Mouse (Mus musculus) heart, embryonic 16.5 days (tissue): ENCODE data around the gene Smap2. TPM values are rescaled to one million over a fixed set of nuclear protein-coding genes. Genes with fewer than 3 reads are reported as not detected.

Source experiments
- ATAC-seq: fragments of 200-750 bp; cut with Nextera tagmentation; replicated peaks from 2 replicates; pipeline ENCODE4 v1.8.0; 2017; ENCODE audit warnings: moderate number of reproducible peaks; ENCODE audit not compliant: insufficient read depth, low FRiP score; ENCODE audit errors: extremely low read depth
- H3K27ac ChIP-seq: fragments of 300-500 bp; sonication (generic); 2 replicates; pipeline ENCODE4 v1.5.1; 2014; ENCODE audit warnings: mild to moderate bottlenecking, low read length, control low read depth, moderate library complexity
- H3K27me3 ChIP-seq: fragments of 300-500 bp; sonication (generic); 2 replicates; pipeline ENCODE4 v1.6.1; 2014; ENCODE audit warnings: low read length, mixed read lengths; ENCODE audit not compliant: control insufficient read depth, insufficient read depth
- H3K36me3 ChIP-seq: fragments of 300-500 bp; sonication (generic); 2 replicates; pipeline ENCODE4 v1.6.1; 2014; ENCODE audit not compliant: control insufficient read depth, insufficient read depth
- H3K4me1 ChIP-seq: fragments of 300-500 bp; sonication (generic); 2 replicates; pipeline ENCODE4 v1.6.1; 2014; ENCODE audit warnings: low read length, mixed read lengths; ENCODE audit not compliant: control insufficient read depth, insufficient read depth
- H3K4me2 ChIP-seq: fragments of 300-500 bp; sonication (generic); 2 replicates; pipeline ENCODE4 v1.6.1; 2014; ENCODE audit warnings: low read depth, mild to moderate bottlenecking, control low read depth, low read length
- H3K4me3 ChIP-seq: fragments of 300-500 bp; sonication (generic); 2 replicates; pipeline ENCODE4 v1.5.1; 2014; ENCODE audit warnings: mild to moderate bottlenecking, control low read depth, low read length
- H3K9ac ChIP-seq: fragments of 300-500 bp; sonication (generic); 2 replicates; pipeline ENCODE4 v1.6.1; 2014; ENCODE audit warnings: low read length, control low read depth
- H3K9me3 ChIP-seq: fragments of 300-500 bp; sonication (generic); replicated peaks from 2 replicates; pipeline ENCODE4 v1.6.1; 2016; ENCODE audit warnings: low read length; ENCODE audit not compliant: control insufficient read depth
- WGBS: fragments of 180-500 bp; shearing (Covaris S2); extraction: QIAGEN DNeasy Blood & Tissue Kit; methylation state at CpG from one replicate; pipeline ENCODE4 v1.1.7; 2014; 5-methylcytosine and 5-hydroxymethylcytosine counted together
- polyA plus RNA-seq: library from polyadenylated mRNA; unstranded; fragments of >200 nt; fragmentation: Nextera tagmentation; extraction: Ambion mirVana; gene quantifications from 2 replicates; pipeline ENCODE4 v1.2.1, GENCODE M21; 2015

Gene Smap2
- polyA plus RNA-seq, 1 experiment from 2014 or later: 12.4 TPM

DNA sequence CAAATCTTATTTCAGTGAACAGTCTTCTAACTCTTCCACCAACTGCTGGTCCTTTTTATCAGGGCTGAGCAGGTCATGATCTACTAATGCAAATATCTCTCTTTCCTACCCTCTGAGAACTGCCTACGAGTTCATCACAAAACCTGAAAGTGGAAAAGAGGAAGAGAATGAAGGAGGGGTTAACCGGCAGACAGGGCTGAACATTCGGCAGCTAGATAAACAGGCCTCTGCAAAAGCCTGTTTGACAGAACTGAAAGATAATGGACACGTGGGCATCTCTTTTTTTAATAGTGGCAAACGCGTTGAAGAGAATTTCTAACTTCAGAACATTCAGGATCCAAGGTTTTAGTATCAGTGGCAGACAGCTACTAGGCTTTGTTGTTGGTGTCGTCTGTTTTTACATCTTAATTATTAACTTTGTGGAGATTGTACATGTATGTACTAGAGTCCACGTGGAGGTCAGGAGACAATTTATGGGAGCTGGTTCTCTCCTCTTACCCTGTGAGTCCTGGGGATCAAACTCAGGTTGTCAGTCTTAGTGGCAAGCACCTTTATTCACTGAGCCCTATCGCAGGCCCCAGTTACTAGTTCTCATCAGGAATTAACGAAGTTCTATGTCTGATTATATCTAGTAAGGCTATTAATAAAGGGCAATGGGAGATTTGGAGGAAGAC lies 2.3 kb downstream of the Smap2 start:
- H3K9me3 ChIP-seq: no peaks in the 10 kb centered on the region
- H3K4me2 ChIP-seq: peak overlapping the region; percentile 32; the same call in 1 of the 2 replicates
- H3K4me1 ChIP-seq: peaks cover 19% of the 10 kb centered on the region
- no peak overlapping the region for H3K27ac ChIP-seq
- no peak for ATAC-seq
- H3K9ac ChIP-seq: no peak overlapping the region
- no peak overlapping the region for H3K4me3 ChIP-seq
- H3K27me3 ChIP-seq: no peaks in the 10 kb centered on the region
- H3K36me3 ChIP-seq: no peaks in the 10 kb centered on the region
- 49% methylated on average over 10 of the region's 10 CpGs for WGBS

DNA sequence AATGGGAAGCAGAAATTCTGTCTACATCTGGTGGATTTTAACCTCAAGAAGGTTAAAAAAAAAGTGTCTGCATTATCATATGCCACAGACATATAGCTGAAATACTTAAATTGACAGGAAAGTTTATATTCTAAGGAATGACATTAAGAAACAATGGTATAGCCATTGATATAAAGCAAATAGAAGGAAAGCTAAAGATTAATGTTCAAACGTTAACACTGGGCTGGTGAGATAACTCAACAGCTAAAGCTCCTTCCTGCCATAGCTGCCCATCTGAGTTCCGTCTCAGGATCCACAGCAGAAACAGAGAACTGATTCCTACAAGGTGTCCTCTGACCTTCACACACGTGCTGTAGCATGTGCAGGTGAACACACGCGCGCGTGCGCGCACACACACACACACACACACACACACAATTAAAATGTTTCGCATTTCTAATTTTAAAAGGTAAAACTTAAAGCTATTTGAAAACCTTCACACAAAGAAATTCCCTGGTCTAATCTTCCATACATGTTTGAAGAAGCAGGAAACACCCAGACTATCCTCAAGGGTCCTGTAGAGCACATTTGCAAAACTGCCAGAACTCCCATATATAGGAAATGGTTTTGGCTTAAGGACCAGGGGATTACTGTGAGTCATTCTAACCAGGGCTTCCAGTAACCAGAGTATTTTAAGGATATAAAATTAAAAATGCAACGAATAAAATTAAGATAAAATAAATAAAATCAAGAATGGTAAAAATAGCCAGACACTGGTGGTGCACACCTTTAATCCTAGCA lies 6.1 kb downstream of the Smap2 start:
- no peak overlapping the region for H3K4me2 ChIP-seq
- 76% methylated on average over 11 of the region's 11 CpGs for WGBS
- H3K4me3 ChIP-seq: no peak overlapping the region
- H3K36me3 ChIP-seq: no peaks in the 10 kb centered on the region
- H3K27me3 ChIP-seq: no peaks in the 10 kb centered on the region
- no peaks in the 10 kb centered on the region for H3K9me3 ChIP-seq
- no peak overlapping the region for H3K27ac ChIP-seq
- no peak overlapping the region for H3K9ac ChIP-seq
- H3K4me1 ChIP-seq: peaks cover 13% of the 10 kb centered on the region
- ATAC-seq: no peak

DNA sequence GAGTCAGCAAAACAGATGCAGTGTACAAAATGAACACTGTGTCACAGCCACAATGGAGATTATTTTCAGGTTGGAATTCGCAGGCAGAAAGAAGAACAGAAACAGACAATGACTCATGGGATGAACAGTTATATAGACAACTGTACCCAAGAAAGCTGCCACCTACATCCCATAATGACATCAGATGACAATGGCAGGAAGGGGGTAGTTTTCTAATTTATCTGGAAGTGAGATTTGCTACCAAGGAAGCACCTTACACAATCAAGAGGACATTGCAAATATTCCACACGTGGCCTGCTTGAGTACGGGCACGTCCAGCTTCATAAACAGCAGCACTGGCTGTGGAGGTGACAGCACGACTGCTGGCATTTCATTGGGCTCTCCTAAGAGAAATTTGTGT lies 7.9 kb downstream of the Smap2 start:
- Histone ChIP-seq H3K4me2 (no peak overlapping the region), H3K36me3 (no peaks in the 10 kb centered on the region), H3K4me3 (no peak overlapping the region), H3K27ac (no peak overlapping the region), H3K9me3 (no peaks in the 10 kb centered on the region), H3K9ac (no peak overlapping the region), H3K4me1 (peaks cover 17% of the 10 kb centered on the region), H3K27me3 (no peaks in the 10 kb centered on the region)
- WGBS: 68% methylated on average over 5 of the region's 5 CpGs
- ATAC-seq: no peak

DNA sequence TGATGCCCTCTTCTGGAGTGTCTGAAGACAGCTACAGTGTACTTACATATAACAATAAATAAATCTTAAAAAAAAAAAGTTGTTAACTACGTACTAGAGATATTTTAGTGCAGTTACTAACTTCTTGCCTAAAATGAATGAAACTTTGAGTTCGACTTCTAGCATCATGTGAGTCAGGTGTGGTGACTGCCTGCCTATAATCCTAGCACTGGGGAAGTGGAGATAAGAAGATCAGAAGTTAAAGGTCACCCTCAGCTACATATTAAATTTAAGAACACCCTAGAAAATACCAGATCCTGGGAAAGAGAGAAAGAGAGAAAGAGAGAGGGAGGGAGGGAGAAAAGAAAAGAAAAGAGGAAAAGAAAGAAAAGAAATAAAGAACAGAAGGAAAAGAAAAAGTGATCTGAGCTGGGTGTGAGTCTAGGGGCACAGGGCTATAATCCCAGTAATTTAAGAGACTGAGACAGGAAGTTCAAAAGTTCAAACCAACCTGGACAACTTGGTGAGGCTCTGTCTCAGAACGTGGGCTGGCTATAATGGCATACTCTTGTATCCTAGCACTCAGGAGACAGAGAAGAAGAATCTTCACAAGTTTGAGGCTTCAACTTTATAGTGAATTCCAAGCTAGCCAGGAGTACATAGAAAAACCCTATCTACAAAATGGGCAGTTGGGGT lies 8.8 kb downstream of the Smap2 start:
- Histone ChIP-seq H3K27me3 (no peaks in the 10 kb centered on the region), H3K4me2 (no peak overlapping the region), H3K4me1 (peaks cover 25% of the 10 kb centered on the region), H3K4me3 (no peak overlapping the region), H3K9me3 (no peaks in the 10 kb centered on the region), H3K9ac (no peak overlapping the region), H3K36me3 (no peaks in the 10 kb centered on the region), H3K27ac (no peak overlapping the region)
- no peak for ATAC-seq
- 65% methylated on average over 3 of the region's 3 CpGs for WGBS

DNA sequence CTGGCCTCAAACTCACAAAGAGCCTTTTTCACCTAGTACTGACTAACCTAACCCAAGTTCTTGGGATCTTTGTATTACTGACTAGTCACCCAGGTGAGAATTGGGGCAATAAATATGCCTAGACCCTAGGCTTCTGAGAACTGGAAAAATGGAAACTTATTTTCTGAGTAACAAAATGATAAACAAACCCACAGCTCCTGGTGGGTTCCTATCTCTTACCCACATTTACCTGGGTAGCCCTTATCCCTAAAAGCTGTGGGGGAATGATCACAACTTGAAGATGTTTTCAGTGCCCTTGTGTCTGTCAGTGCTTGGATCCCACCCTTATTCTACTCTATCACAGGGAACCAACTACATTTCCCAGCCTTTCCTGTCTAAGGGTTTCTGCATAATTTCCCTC lies 10.0 kb downstream of the Smap2 start:
- Histone ChIP-seq H3K4me2 (no peak overlapping the region), H3K9ac (no peak overlapping the region), H3K27me3 (no peaks in the 10 kb centered on the region), H3K36me3 (no peaks in the 10 kb centered on the region), H3K9me3 (no peaks in the 10 kb centered on the region), H3K4me3 (no peak overlapping the region), H3K27ac (no peak overlapping the region), H3K4me1 (peaks cover 36% of the 10 kb centered on the region)
- ATAC-seq: no peak

DNA sequence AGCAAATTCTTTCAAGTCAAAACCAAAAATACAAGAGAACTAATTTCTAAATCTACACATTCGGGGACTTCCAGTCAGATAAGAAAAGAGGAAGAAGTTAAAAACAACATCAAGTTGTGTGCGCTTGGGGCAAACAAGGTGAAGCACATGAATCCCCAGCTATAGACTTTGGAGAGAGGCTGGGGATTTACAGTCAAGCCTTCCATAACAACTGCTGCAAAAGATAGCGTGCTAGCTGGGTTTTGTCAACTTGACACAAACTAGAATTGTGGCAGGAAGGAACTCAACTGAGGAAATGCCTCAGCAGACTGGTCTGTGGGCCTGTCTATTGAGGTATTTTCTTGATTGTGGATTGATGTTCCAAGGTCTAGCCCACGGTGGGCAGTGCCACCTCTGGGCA lies 12.4 kb downstream of the Smap2 start:
- ATAC-seq: peak; percentile 52; the same call in 1 of the 2 replicates
- no peaks in the 10 kb centered on the region for H3K27me3 ChIP-seq
- no peak overlapping the region for H3K4me3 ChIP-seq
- H3K27ac ChIP-seq: peak overlapping the region; percentile 58
- H3K9me3 ChIP-seq: no peaks in the 10 kb centered on the region
- no peak overlapping the region for H3K4me2 ChIP-seq
- peaks cover 42% of the 10 kb centered on the region for H3K4me1 ChIP-seq
- H3K9ac ChIP-seq: no peak overlapping the region
- no peaks in the 10 kb centered on the region for H3K36me3 ChIP-seq
- 33% methylated on average over 4 of the region's 4 CpGs for WGBS

DNA sequence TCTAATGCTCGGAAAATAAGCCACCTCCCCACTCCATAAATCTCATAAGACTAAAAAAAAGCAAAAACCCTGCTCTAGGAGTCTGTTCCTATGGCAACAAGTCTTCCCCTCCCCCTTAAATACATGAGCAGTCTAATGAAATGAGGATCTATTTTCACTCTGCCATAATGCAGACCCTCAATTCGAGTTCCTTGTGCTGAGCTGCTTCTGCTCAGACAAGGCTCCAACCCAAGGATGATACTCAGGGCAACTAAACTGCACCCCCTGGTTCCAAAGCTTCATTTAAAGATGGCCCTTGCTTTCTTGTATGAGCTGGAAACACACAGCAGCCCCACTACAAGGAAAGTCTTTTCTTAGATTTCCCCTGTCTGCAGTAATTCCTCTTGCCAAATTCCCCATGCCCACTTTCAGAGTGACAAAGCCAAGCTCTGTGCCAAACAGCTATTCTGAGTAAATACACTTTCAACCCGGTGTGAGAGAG lies 13.4 kb downstream of the Smap2 start:
- peaks cover 42% of the 10 kb centered on the region for H3K4me1 ChIP-seq
- peak overlapping the region; percentile 17; the same call in 1 of the 2 replicates for H3K9ac ChIP-seq
- ATAC-seq: 0 out of 2 replicates have a peak, but pooled peaks have one; percentile 10
- H3K36me3 ChIP-seq: no peaks in the 10 kb centered on the region
- WGBS: 31% methylated on average over 3 of the region's 3 CpGs
- H3K4me2 ChIP-seq: peak overlapping the region; percentile 40
- H3K27me3 ChIP-seq: no peaks in the 10 kb centered on the region
- H3K9me3 ChIP-seq: no peaks in the 10 kb centered on the region
- H3K4me3 ChIP-seq: no peak overlapping the region
- H3K27ac ChIP-seq: peak overlapping the region; percentile 68

DNA sequence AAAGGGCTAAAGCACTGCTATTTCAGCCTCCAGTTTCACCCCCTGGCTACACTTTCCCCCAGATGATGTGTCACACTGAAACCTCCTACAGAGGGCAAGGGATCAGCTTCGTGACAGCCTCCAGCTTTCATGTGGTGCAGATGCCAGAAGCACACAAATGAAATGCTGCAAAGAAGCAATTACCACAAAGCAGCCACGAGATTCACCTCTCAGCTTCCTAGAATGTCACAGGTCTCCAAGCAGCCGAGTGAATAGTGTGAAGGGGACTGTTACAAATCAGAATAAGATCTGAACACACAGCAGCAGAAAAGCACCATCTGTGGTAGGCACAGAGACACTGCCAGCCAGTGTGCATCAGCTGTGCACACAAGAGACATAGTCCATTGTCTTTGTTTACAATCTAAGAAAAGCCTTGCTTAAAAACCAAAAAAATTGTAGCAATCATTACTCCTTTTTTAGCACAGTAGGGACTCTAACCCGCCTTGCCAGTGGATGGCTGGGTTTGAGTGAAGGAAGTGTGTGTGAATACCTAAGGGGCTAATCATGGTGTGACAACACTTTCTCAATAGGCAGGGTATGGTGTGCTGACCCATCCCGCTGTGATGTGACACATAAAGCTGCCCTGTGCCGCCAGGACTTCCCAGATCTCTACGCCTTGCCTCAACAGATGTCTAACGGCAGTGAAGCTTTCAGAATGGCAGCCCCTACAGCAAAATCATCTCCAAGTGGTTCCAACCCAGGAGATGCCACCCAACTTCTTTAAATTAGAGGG lies 14.5 kb downstream of the Smap2 start:
- Histone ChIP-seq H3K4me1 (peaks cover 37% of the 10 kb centered on the region), H3K27me3 (no peaks in the 10 kb centered on the region), H3K36me3 (no peaks in the 10 kb centered on the region), H3K4me2 (no peak overlapping the region), H3K9ac (no peak overlapping the region), H3K27ac (no peak overlapping the region), H3K9me3 (no peaks in the 10 kb centered on the region), H3K4me3 (no peak overlapping the region)
- 35% methylated on average over 8 of the region's 8 CpGs for WGBS
- no peak for ATAC-seq
